Mouse (Mus musculus): ENCODE measurements at regions not wholly inside any gene's neighbourhood (a gene's known extent, or its start where the extent isn't known, plus 50 kb on each side); places are given as distances from the start of the nearest gene placed in this dataset.

GRCm38 (mm10) chrX:51913247-51913646, 59.3 kb downstream of the 1700080O16Rik start:
- no peaks in the 10 kb centered on the region for H3K27me3 ChIP-seq
- H3K9me3 ChIP-seq = no peaks in the 10 kb centered on the region
- no peak overlapping the region for H3K27ac ChIP-seq
- ATAC-seq (ENCODE audit: low FRiP score) = 0 out of 2 replicates have a peak, but pooled peaks have one; percentile 65
- H3K4me3 ChIP-seq = no peak overlapping the region
- H3K36me3 ChIP-seq = no peaks in the 10 kb centered on the region
- no peak overlapping the region for H3K4me2 ChIP-seq
- WGBS = 16% methylated on average over 4 of the region's 4 CpGs
- no peak overlapping the region for H3K9ac ChIP-seq
- H3K4me1 ChIP-seq (replicated peaks) = no peaks in the 10 kb centered on the region

- Histone ChIP-seq H3K4me1 (replicated peaks) (no peaks in the 10 kb centered on the region), H3K4me2 (no peak overlapping the region), H3K27me3 (no peaks in the 10 kb centered on the region), H3K27ac (no peak overlapping the region), H3K9me3 (no peaks in the 10 kb centered on the region), H3K4me3 (no peak overlapping the region), H3K36me3 (no peaks in the 10 kb centered on the region), H3K9ac (no peak overlapping the region)
- 22% methylated on average over 1 of the region's 1 CpGs for WGBS
- no peak for ATAC-seq (ENCODE audit: low FRiP score)
Observed at GRCm38 (mm10) chrX:51911566-51911965, 61.0 kb downstream of the 1700080O16Rik start.

DNA sequence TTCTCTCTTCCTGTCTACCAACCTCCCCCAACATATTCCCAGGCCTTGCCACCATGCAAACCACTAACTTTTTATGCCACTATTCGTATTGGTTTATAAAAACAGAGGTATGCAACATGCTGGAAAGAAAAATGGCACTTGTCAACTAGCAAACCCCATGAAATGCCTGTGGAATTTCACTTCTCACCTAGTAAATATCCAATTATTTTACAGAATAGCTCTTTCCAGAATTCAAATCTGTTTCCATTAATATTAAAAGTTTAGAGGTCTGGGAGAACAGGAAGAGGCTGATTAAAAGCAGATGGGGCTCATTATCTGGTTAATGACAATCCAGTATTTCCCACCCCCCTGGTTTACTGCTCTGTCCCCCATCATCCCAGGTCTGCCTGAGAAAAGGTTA, 62.0 kb downstream of the 1700080O16Rik start:
- Histone ChIP-seq H3K27ac (no peak overlapping the region), H3K4me1 (replicated peaks) (no peaks in the 10 kb centered on the region), H3K36me3 (no peaks in the 10 kb centered on the region), H3K9ac (no peak overlapping the region), H3K27me3 (no peaks in the 10 kb centered on the region), H3K4me3 (no peak overlapping the region), H3K9me3 (no peaks in the 10 kb centered on the region), H3K4me2 (no peak overlapping the region)
- 63% methylated on average over 1 of the region's 1 CpGs for WGBS
- ATAC-seq (ENCODE audit: low FRiP score) = no peak

DNA sequence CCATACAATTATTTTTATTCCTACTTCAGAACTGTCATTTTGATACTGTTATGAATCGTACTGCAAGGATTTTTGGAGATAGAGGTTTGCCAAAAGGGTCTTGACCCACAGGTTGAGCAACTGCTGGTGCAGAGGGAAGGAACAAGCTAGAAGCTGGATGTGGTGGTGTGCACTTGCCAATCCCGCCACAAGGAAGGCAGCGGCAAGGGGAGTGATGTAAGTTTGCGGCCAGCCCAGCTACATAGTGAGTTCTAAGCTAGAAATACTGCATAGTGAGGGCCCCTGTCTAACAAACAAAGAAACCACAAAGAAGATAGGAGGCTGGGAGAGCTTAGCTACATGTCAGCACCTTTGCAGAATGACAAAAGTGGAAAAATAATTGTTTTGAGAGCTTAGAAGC, 74.1 kb downstream of the 1700080O16Rik start:
- Histone ChIP-seq H3K4me2 (no peak overlapping the region), H3K36me3 (no peaks in the 10 kb centered on the region), H3K9me3 (no peaks in the 10 kb centered on the region), H3K4me3 (no peak overlapping the region), H3K4me1 (replicated peaks) (no peaks in the 10 kb centered on the region), H3K9ac (no peak overlapping the region), H3K27ac (no peak overlapping the region), H3K27me3 (no peaks in the 10 kb centered on the region)
- 90% methylated on average over 4 of the region's 4 CpGs for WGBS
- ATAC-seq (ENCODE audit: low FRiP score) = no peak

DNA sequence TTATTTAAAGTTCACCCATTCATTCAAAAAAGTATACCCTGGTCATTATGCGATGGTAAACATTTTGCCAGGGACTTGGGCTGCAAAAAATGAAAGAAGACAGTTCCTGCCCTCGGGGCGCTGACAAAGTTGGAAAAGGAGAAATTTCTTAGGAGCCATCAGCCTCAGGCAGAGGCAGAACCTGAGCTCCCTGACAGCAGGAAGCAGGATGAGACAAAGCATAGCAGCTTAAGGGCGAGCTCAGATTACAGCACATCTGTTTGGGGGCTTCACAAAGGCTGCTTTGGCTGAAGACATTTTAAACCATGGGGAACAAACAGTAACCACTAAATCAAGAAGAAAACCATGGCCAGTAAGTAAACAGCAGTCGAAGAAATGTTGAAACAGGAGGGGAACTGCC, 75.5 kb downstream of the 1700080O16Rik start:
- Histone ChIP-seq H3K27ac (no peak overlapping the region), H3K4me3 (no peak overlapping the region), H3K4me2 (no peak overlapping the region), H3K4me1 (replicated peaks) (no peaks in the 10 kb centered on the region), H3K27me3 (no peaks in the 10 kb centered on the region), H3K9ac (no peak overlapping the region), H3K9me3 (no peaks in the 10 kb centered on the region), H3K36me3 (no peaks in the 10 kb centered on the region)
- WGBS = 15% methylated on average over 5 of the region's 5 CpGs
- ATAC-seq (ENCODE audit: low FRiP score) = no peak

- H3K9ac ChIP-seq = no peak overlapping the region
- ATAC-seq (ENCODE audit: low FRiP score) = no peak
- H3K27me3 ChIP-seq = no peaks in the 10 kb centered on the region
- no peaks in the 10 kb centered on the region for H3K9me3 ChIP-seq
- no peaks in the 10 kb centered on the region for H3K4me1 ChIP-seq (replicated peaks)
- no peak overlapping the region for H3K27ac ChIP-seq
- H3K4me2 ChIP-seq = no peak overlapping the region
- 71% methylated on average over 10 of the region's 10 CpGs for WGBS
- no peak overlapping the region for H3K4me3 ChIP-seq
- H3K36me3 ChIP-seq = no peaks in the 10 kb centered on the region
Observed at GRCm38 (mm10) chrX:51895646-51896190, 76.9 kb downstream of the 1700080O16Rik start.

GRCm38 (mm10) chrX:51892716-51893115, 79.9 kb downstream of the 1700080O16Rik start:
- Histone ChIP-seq H3K4me2 (no peak overlapping the region), H3K9me3 (no peaks in the 10 kb centered on the region), H3K4me3 (no peak overlapping the region), H3K36me3 (no peaks in the 10 kb centered on the region), H3K27me3 (no peaks in the 10 kb centered on the region), H3K9ac (no peak overlapping the region), H3K27ac (no peak overlapping the region), H3K4me1 (replicated peaks) (no peaks in the 10 kb centered on the region)
- ATAC-seq (ENCODE audit: low FRiP score) = no peak
- WGBS = 72% methylated on average over 1 of the region's 1 CpGs

GRCm38 (mm10) chrX:51886129-51886528, 85.1 kb upstream of the Usp26 start:
- Histone ChIP-seq H3K36me3 (no peaks in the 10 kb centered on the region), H3K27me3 (no peaks in the 10 kb centered on the region), H3K9me3 (no peaks in the 10 kb centered on the region), H3K4me3 (no peak overlapping the region), H3K4me1 (replicated peaks) (no peaks in the 10 kb centered on the region), H3K4me2 (no peak overlapping the region), H3K9ac (no peak overlapping the region), H3K27ac (no peak overlapping the region)
- 92% methylated on average over 5 of the region's 5 CpGs for WGBS
- no peak for ATAC-seq (ENCODE audit: low FRiP score)

Data from hindbrain, embryonic 13.5 days (tissue).